Mouse (Mus musculus) large intestine, adult 2 months (tissue): ENCODE measurements at regions not wholly inside any gene's neighbourhood (a gene's known extent, or its start where the extent isn't known, plus 50 kb on each side); places are given as distances from the start of the nearest gene placed in this dataset.

ENCODE experiments used
- DNase-seq: peaks from one replicate; pipeline ENCODE4 v3.0.0-alpha.2; 2012; ENCODE audit warnings: low read depth, low spot score
- WGBS: fragments of 180-500 bp; shearing (Covaris S2); methylation state at CpG from one replicate; pipeline ENCODE4 v1.1.7; 2018; 5-methylcytosine and 5-hydroxymethylcytosine counted together

DNA sequence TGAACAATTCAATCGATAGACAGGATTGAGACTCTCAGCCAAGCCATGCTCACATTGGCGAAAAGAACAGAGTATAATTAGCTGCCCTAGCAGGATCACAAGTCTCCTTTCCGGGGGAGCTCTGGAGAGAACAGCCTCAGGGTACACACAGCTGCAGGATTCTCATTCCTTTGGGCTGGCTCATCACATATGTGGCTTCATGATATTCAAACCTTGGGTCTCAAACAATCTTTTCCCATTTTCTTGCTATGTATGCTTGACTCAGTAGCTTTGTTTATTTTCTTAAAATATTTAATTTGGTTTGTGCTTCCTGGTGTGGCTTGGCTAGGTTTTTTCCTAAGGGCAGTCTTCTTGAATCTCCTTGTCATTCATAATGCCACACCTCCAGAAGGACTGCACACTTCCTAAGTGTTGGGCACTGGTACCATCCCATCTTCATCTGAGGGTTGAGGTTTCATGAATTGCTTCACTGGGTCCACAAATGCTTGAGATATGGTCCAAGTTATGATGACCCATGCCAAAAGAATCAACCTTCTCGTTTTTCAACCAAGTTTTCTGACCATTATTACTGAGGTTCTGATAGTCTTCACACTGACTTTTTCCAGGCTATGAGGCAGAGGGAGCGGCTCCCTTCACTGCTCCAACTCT is 269.4 kb downstream of the Osr1 start:
- DNase-seq: no peak
- WGBS: 57% methylated on average over 5 of the region's 5 CpGs

DNA sequence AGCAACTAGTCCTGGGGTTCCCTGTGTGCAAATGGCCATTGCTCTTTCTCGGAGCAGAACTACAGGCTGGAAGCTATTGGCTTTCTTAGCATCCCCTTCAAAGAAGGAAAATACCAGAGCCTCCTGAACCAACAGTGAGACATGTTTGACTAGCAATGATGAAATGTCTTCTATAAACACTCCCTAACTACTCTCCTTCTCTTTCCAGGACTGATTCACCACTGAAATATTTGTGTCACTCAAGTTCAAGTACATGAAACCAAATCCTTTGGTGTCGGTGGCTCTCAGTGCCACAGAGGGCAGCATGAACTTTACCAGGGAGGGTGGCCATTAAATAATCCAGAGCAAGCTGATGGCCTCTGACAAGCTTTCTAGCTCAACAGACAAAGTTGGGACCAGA is 270.0 kb downstream of the Osr1 start:
- 46% methylated on average over 2 of the region's 2 CpGs for WGBS
- DNase-seq: no peak

DNA sequence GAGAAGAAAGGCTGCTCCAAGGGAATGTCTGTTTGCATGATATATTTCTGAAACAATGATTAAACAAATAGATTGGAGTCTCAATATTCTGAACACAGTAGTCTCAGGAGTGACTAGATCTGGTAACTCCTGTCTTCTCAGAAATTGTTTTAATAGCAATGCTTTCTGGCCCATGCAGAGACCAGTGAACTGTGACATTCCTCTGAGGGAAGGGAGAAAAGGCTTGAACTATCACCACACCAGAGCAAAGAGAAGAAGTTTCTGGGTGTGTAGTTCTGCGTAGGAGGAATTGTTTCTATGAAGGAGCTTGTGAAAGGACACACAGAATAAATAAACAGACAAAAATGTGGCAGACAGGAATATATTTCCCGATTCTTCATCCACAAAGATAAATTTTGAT is 277.1 kb downstream of the Osr1 start:
- WGBS: 70% methylated on average over 2 of the region's 2 CpGs
- DNase-seq: no peak

DNA sequence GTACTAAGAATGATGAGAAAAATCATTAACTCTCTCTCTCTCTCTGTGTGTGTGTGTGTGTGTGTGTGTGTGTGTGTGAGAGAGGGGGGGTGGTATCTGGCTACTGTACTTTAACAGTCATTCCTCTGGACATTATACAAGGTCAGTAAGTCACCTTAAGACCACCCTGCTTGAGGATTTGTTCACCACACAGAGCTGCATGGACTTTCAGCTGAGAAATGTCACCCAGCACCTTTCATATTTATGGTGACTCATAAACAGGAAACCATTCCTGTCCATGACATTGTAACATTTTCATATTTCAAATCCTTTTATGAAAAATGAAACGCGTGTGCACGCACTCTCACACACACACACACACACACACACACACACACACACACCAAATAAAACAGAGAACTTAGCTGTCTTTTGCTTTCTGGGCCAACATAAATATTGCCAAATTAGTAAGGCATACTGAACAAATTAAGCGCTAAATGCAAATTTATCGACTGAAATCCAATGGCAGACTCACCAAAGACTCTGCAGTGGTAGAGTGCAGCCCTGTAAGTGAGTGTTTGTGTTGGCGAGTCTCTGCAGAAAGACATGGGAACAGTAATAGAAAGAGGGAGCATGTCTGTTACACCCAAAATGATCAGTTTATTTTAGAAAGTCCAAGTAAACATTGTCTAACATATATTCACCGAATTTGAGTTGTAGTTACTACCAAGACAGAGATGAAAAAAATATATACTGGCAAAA is 277.7 kb downstream of the Osr1 start:
- DNase-seq: no peak
- WGBS: 74% methylated on average over 7 of the region's 7 CpGs

DNA sequence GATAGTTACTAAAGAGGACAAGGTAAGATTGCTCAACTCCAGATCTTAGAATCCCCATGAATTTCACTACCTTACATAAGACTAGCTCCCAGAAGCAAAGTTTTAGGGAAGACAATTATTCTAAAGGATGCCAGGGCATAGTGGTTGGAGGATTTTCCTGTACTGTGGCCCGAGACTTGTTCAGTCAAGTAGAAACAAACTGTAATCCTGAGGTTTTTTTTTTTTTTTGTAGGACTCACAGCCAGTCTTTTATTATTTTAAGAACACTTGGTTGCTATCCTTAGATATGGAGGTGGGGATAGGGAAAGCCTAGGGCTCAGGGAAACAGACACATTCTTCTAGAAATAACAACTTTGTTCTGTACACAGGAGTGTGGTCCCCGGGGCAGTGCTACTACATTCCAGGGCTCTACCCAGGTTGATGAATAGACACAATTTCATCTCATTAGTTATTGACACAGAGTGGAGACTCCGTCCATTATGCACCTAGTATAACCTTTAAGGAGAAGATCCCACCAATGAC is 285.6 kb downstream of the Osr1 start:
- no peak for DNase-seq
- 72% methylated on average over 3 of the region's 3 CpGs for WGBS

DNA sequence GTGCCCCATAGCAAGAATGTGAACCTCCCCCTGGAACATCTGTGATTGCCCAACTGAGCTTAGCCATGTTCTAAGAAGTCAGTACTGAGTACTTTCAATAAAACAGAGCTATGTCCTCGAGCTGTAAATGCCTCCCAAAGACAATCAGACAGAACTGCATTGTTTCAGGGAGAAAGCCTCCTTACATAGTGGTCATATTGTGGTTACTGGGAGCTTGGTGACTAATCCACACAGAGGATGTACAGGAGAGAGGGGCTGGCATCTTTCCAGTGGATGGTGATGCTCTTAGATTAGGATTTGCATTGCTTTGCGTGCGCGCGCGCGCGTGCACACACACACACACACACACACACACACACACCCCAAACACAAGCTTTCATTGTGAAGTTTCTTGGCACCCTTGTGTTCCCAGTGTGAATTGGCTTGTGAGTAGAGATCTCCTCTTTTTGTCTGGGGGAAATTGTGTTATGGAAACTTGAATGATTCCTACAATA is 286.3 kb downstream of the Osr1 start:
- WGBS: 87% methylated on average over 8 of the region's 8 CpGs
- no peak for DNase-seq

DNA sequence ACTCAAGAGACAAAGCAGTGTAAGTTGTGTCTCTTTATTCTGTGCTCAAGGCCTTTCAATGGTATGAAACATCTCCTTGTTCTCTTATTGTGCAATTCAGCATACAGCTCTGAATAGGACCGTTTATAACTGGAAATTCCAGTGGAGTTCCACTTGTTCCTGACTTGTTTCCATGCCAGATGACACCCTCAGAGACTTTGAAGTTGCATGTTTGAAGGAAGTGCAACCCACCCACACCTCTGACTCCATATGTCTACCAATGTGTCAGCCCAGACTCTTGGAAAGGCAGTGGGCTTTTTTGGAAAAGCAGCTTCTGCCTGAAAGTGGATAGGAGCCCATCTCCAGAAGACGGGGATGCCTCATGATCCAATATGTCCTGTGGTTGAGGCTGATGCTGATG is 288.1 kb downstream of the Osr1 start:
- 60% methylated on average over 2 of the region's 2 CpGs for WGBS
- no peak for DNase-seq

DNA sequence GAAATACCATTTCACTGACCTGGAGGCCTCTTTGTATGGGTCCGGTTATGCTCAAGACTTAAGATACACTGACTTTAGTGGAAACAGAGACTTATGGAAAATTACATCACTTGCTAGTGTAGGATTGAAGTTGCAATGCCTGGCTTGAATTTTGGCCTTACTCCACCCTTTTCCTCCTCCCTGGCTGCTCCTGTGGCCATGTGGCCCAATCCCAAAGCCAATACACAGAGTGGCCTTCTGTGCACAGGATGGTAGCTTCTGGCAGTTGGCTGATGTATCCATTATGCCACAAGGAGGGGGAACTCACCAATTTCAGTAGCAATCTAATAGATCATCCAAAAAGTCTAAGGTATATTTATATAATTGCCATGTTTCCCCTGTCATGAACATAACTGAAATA is 292.4 kb downstream of the Osr1 start:
- WGBS: 97% methylated on average over 1 of the region's 1 CpGs
- no peak for DNase-seq

DNA sequence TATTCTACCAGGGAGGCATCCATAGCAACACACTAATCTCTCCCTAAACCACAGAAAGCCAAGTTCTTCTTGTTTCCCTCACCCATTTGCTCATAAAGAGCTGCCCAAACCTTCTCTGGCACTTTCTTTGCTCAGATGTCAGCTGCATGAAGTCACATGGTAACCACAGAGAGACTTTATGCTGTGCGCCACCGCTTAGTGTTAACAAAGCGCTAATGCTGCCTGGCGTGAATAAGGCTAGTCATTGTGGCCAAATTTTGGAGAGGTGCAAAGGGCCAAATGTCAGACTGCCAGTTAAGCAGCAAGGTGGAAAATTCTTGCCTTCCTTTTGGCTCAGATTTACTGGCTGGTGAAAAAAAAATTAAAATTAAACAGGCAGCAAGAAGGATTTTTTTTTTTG is 302.3 kb downstream of the Osr1 start:
- DNase-seq: no peak
- 94% methylated on average over 4 of the region's 4 CpGs for WGBS

DNA sequence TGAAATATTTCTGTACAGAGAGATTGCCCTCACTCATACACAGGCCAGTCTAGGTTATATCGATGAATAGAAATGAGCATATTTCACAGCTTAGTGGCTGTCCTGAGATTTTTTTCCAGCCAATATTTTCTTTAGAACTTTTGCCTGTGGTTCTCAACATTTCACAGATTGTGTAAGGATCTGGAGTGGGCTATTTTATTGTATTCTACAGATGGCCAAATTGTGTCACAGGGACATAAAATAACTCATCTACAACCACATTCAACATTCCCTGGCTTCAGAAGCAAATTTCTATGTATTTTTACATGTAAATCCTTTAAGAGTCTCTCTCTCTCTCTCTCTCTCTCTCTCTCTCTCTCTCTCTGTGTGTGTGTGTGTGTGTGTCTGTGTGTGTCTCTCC is 303.3 kb downstream of the Osr1 start:
- WGBS: 91% methylated on average over 1 of the region's 1 CpGs
- no peak for DNase-seq

DNA sequence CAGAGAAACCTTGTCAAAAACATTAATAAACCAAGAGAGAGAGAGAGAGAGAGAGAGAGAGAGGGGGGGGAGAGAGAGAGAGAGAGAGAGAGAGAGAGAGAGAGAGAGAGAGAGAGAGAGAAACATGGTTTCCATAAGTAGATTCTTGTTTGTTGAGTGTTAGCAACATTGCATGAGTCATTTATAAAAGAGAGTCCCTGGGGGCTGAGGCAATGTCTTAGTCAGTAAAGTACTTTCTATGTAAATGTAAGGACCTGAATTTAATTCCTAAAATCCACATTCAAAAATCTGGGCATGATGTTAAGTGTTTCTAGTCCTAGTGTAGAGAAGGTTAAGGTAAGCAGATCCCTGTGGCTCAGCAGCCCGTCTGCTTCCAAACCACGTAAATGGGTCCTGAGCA is 304.9 kb downstream of the Osr1 start:
- 96% methylated on average over 2 of the region's 2 CpGs for WGBS
- DNase-seq: no peak

DNA sequence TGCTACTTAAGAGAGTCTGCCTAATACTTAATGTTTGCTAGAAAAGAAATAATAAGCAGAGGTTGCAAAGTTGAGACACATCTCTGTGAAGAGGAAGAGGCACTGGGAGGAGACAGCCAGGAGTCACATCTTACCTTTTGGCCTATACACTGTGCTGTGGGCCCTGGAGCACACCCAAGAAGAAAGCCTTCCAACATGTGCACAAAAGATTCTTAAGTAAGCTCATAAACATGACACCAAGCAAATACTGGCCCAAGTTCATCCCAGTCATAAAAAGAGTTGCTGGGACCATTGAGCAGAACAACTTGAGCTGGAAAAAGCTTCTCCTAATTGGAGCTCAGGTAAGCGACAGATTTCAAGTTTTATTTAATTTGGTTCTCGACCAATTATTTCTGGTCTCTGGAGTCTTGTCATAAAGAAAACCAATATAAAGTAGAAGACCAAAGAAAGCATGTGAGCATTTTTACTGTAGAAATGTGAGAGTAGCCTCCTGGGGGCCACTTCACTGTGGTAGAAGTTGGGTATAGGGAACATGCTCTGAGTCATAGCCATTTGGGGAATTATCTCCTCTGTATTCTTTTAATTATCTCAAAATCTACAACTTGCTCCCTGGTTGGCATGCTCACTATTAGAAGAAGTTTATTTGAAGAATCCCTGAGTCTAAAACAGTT is 312.2 kb downstream of the Osr1 start:
- 27% methylated on average over 2 of the region's 2 CpGs for WGBS
- peak; percentile 37 for DNase-seq

DNA sequence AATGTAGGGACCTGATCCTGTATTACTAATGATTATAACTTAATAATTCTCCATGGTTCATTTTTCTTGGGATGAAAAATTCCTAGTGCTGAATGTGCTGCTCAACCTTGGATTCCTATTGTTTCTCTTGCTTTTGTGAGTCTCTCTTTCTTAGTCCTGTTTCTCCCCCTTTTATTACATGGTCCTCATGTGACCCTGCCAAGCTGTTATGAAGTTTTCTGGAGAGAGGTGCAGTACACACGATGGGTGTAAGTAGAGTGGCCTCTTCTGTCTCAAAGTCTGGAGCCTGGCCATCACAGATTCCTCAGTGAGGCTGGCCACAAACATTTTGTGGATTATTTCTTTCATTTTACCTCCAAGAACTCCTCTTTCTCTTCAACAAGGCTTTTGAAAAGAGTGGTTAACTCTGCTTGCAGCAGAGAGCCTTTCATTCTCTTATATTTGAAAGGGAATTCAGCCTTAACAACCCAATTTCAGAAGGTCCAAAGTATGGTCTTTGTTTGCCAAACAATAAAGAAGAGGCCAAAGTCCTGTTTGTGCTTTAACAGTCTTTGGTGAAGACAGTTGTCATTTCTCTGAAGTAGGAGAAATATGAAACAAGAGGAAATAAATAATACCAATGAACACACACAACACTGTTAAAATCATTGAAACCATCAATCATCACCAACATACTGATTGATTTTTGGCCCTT is 313.3 kb downstream of the Osr1 start:
- WGBS: 8% methylated on average over 1 of the region's 1 CpGs
- peak; percentile 60 for DNase-seq

DNA sequence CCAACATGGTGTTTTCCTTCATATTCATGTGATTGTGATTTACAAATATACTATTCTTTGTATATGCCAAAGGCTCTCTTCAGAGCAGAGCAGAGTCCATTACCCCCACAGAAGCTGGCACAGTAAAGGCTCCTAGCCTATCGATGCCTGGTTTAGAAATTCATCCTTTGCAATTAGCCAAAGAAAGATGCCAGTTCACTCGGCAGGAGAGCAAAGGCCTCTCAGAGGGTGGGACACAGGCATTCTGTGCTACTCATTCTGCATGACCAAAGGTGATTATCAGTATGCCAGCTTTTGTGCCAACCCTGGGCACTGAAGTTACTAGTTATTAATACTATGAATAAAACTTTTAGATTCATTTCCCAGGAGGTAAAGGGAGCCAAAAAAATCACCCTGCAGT is 324.6 kb downstream of the Osr1 start:
- WGBS: 84% methylated on average over 2 of the region's 2 CpGs
- DNase-seq: no peak

DNA sequence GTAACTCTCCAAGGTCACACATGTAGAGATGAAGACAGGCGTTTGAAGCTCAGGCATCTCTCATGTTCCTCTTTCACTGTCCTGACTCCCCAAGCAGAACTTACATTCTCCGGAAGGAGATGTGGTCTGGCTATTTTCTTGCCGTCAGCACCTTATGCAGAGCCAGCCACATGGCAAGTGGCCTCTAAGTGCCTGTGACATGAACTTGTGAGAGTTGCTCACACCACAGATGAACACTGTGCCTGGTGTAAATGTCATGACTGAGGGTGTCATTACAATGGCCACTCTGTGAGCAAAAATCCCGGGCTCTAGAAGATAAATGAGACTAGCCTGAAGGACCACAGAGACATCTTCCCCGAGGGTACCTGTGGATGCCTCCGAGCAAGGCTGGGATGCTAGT is 328.1 kb downstream of the Osr1 start:
- DNase-seq: no peak
- WGBS: 86% methylated on average over 6 of the region's 6 CpGs

DNA sequence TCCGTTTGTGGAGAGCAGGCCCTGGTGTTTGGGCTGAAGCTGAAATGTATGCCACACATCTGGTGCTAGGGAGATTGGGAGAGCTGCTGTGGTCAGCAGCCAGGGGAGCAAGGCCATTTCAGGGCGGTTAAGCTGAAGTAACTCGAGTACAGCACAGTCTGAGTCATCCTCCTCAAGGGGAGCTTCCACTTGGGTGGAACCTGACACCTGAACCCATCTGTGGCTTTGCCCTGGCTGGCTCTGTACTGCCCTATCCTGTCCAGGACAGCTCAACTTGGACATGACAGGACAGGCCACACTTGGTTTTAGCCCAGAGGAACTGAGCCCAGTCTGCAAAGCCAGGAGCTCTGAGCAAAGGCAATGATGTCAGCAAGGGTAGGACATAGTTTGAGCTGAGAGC is 328.5 kb downstream of the Osr1 start:
- WGBS: 43% methylated on average over 3 of the region's 3 CpGs

DNA sequence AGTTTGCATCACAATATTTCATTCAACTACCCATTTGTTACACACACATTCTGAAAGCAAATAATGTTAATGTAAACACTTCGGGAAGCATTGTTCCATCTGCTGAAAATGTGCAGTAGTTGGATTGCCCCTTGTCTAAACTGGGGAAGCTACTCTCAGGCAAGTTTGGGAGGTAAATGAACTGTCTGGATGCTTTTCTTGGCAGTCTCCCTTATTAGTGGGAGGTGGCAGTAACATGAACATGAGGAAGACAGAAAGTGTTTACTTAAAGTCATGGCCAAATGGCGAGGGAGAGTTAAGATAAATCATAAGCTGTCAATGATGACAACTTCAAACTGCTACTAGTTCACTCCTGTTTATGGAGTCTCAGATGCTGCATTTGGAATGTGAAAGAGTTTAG is 332.0 kb downstream of the Osr1 start:
- 39% methylated on average over 2 of the region's 2 CpGs for WGBS
- DNase-seq: no peak

More for the DNA sequence above, 328.5 kb downstream of the Osr1 start:
- no peak for DNase-seq

DNA sequence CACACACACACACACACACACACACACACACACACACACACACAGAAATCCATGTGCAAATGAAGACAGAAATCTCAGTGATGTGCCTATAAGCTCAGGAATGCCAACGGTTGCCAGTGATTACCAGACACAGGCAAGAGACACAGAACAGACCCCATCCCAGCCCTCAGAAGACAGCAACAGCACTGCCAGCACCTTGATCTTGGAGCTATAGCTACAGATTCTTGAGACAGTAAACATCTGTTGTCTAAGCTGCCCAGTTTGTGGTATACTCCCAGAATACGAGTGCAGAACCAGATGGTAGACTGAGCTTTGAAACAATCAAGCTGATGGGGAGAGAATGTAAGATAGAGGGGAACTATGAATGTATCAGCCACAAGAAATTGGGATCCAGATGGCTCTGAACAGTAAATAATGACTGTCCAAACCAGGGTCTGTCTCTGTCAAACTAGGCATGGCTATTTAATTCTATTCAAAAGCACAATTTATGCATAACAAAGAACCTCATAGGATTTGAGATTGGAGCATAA is 333.9 kb downstream of the Osr1 start:
- no peak for DNase-seq
- 68% methylated on average over 2 of the region's 2 CpGs for WGBS

DNA sequence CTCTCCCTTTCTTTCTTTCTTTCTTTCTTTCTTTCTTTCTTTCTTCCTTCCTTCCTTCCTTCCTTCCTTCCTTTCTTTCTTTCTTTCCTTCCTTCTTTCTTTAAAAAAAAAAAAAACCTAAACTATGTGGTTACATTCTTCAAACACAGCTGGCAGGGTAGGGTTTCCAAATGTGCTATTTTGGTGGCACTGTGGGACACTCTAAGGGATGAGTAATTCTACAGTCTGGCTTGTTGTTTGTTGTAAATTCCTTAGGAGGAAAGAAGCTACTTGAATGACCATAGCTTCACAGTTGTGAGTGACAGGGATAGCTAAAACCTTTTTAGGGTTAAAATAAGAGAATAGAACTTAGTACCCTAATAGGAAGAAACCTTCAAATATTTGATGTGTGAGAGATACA is 342.4 kb downstream of the Osr1 start:
- DNase-seq: no peak

DNA sequence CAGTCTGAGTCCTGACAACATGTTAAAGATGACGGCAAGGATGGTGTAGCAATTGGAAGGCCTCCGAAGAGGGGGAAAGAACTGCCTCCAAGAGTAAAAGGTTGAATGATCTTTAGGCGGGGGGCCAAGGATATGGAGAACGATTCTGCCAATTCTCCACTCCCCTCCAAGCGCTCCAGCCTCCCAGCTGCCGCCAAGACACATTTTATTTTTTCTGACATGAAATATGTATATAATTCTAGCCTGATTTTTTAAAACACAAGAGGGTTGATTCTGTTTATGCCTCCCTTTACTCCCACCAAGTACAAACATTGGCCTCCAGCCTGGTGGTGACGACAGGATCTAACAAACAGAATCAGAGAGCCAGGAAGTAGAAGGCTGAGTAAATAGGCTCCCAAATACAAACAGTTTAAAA is 345.8 kb downstream of the Osr1 start:
- no peak for DNase-seq
- 53% methylated on average over 7 of the region's 7 CpGs for WGBS
